Mouse (Mus musculus) midbrain, postnatal 0 days (tissue): ENCODE data around the gene Hspa12b. TPM values are rescaled to one million over a fixed set of nuclear protein-coding genes. Genes with fewer than 3 reads are reported as not detected.

Experiments
- ATAC-seq: fragments of 200-750 bp; cut with Nextera tagmentation; 2 replicates; pipeline ENCODE4 v1.8.0; 2017; ENCODE audit warnings: moderate number of reproducible peaks, mild to moderate bottlenecking, moderate TSS enrichment, moderate library complexity; ENCODE audit not compliant: low FRiP score
- DNase-seq: peaks from one replicate; pipeline ENCODE4 v3.0.0-alpha.2; 2015; ENCODE audit warnings: low spot score
- H3K27ac ChIP-seq: fragments of 300-500 bp; sonication (generic); 2 replicates; pipeline ENCODE4 v1.5.1; 2014; ENCODE audit warnings: low read depth, mild to moderate bottlenecking, low read length, mixed read lengths
- H3K27me3 ChIP-seq: fragments of 300-500 bp; sonication (generic); 2 replicates; pipeline ENCODE4 v1.6.1; 2014; ENCODE audit warnings: low read length, control low read depth, mixed read lengths; ENCODE audit not compliant: insufficient read depth
- H3K36me3 ChIP-seq: fragments of 300-500 bp; sonication (generic); 2 replicates; pipeline ENCODE4 v1.6.1; 2014; ENCODE audit warnings: low read length, control low read depth, mixed read lengths; ENCODE audit not compliant: insufficient read depth
- H3K4me1 ChIP-seq: fragments of 300-500 bp; sonication (generic); 2 replicates; pipeline ENCODE4 v1.6.1; 2014; ENCODE audit warnings: mild to moderate bottlenecking, control low read depth, antibody characterized with exemption, low read length, mixed read lengths; ENCODE audit not compliant: insufficient read depth
- H3K4me2 ChIP-seq: fragments of 300-500 bp; sonication (generic); 2 replicates; pipeline ENCODE4 v1.6.1; 2014; ENCODE audit warnings: low read depth, mild to moderate bottlenecking, low read length, mixed read lengths; ENCODE audit not compliant: poor library complexity, severe bottlenecking
- H3K4me3 ChIP-seq: fragments of 300-500 bp; sonication (generic); 2 replicates; pipeline ENCODE4 v1.5.1; 2014; ENCODE audit warnings: low read depth, mild to moderate bottlenecking, low read length, moderate library complexity
- H3K9ac ChIP-seq: fragments of 300-500 bp; sonication (generic); replicated peaks from 2 replicates; pipeline ENCODE4 v1.6.1; 2014; ENCODE audit warnings: mild to moderate bottlenecking, low read length, moderate library complexity, mixed read lengths; ENCODE audit not compliant: poor library complexity, severe bottlenecking
- H3K9me3 ChIP-seq: fragments of 300-500 bp; sonication (generic); 2 replicates; pipeline ENCODE4 v1.6.1; 2016; ENCODE audit warnings: low read length, control low read depth
- CTCF ChIP-seq: IDR thresholded peaks from 2 replicates; pipeline ENCODE4 v1.5.1; 2016; ENCODE audit warnings: antibody characterized with exemption, mild to moderate bottlenecking
- WGBS: fragments of 180-500 bp; shearing (Covaris S2); extraction: QIAGEN DNeasy Blood & Tissue Kit; methylation state at CpG from one replicate; pipeline ENCODE4 v1.1.7; 2014; 5-methylcytosine and 5-hydroxymethylcytosine counted together
- polyA plus RNA-seq: library from polyadenylated mRNA; unstranded; fragments of >200 nt; fragmentation: Nextera tagmentation; extraction: Ambion mirVana; gene quantifications from 2 replicates; pipeline ENCODE4 v1.2.1, GENCODE M21; 2015
- total RNA-seq: library from RNA; depleted of rRNA; stranded (reverse); fragments of >200 nt; gene quantifications from 2 replicates; pipeline ENCODE4 v1.2.3, GENCODE M21; 2014

The Hspa12b gene
- total and polyA plus RNA-seq, 2 experiments from 2014 or later, result 2.9 to 11.1 TPM

DNA sequence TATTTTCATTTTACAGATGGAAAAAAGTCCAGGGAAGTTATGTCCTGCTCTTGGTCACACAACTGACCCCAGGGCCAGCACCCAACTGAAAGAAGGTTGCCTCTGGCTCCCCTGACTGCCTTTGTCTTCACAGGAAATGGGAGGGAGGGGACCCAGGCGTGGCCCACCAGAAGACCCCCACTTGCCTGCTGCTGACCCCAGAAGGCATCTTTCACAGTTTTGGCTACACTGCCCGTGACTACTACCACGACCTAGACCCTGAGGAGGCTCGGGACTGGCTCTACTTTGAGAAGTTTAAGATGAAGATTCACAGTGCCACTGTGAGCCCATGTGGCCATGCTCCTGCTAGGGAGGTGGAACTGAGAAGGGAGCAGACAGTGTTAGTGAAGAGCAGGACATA is 11.2 kb downstream of the Hspa12b start:
- Histone ChIP-seq H3K4me2 (no peak overlapping the region), H3K9ac (no peak overlapping the region), H3K4me1 (no peaks in the 10 kb centered on the region), H3K27ac (no peak overlapping the region), H3K9me3 (no peaks in the 10 kb centered on the region), H3K36me3 (no peaks in the 10 kb centered on the region), H3K27me3 (no peaks in the 10 kb centered on the region), H3K4me3 (no peak overlapping the region)
- ATAC-seq (no peak), DNase-seq (no peak)
- 93% methylated on average over 4 of the region's 4 CpGs for WGBS
- no peak for TF ChIP-seq CTCF

DNA sequence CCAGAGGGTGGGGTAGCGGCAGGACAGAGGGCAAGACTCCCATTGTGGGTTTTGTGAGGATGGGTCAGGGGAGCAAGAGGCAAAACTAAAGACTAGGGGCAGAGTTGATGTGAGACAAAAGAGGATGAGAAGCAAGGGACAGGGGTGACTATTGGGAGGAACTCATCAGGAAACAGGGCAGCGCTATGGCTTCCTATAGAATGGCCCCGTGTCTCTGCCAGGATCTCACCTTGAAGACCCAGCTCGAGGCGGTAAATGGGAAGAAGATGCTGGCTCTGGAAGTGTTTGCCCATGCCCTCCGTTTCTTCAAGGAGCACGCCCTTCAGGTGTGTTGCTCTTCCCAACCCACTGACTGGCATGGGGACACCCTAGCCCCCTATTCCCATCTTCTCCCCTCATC is 11.7 kb downstream of the Hspa12b start:
- Histone ChIP-seq H3K9me3 (no peaks in the 10 kb centered on the region), H3K4me1 (no peaks in the 10 kb centered on the region), H3K4me3 (no peak overlapping the region), H3K27me3 (no peaks in the 10 kb centered on the region), H3K27ac (no peak overlapping the region), H3K36me3 (no peaks in the 10 kb centered on the region), H3K4me2 (no peak overlapping the region), H3K9ac (no peak overlapping the region)
- 87% methylated on average over 7 of the region's 7 CpGs for WGBS
- no peak for TF ChIP-seq CTCF
- ATAC-seq (no peak), DNase-seq (no peak)

DNA sequence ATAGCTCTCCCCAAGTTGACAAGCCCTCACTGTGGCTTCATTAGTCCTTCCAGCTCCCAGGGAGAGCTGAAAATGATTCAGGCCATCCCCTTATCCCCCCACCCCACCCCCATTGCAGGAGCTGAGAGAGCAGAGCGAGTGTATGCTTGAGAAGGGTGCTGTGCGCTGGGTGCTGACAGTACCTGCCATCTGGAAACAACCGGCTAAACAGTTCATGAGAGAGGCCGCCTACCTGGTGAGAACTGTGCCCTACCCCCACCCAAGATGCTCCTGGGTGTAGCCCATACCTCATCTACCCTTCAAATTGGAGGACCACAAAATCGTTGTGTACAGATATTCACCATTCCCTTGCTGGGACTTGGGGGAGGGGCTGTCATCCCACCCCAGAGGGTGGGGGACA is 12.2 kb downstream of the Hspa12b start:
- ATAC-seq (no peak), DNase-seq (no peak)
- no peak for TF ChIP-seq CTCF
- Histone ChIP-seq H3K4me3 (no peak overlapping the region), H3K4me1 (no peaks in the 10 kb centered on the region), H3K4me2 (no peak overlapping the region), H3K9me3 (no peaks in the 10 kb centered on the region), H3K36me3 (no peaks in the 10 kb centered on the region), H3K9ac (no peak overlapping the region), H3K27ac (no peak overlapping the region), H3K27me3 (no peaks in the 10 kb centered on the region)
- 97% methylated on average over 5 of the region's 5 CpGs for WGBS

GRCm38 (mm10) chr2:131139886-131140532 is 12.9 kb downstream of the Hspa12b start:
- Histone ChIP-seq H3K9me3 (no peaks in the 10 kb centered on the region), H3K36me3 (peaks cover 6% of the 10 kb centered on the region), H3K27me3 (no peaks in the 10 kb centered on the region), H3K9ac (no peak overlapping the region), H3K4me2 (no peak overlapping the region), H3K4me1 (no peaks in the 10 kb centered on the region), H3K4me3 (no peak overlapping the region), H3K27ac (no peak overlapping the region)
- ATAC-seq, result no peak
- no peak for DNase-seq
- TF ChIP-seq CTCF, result no peak
- WGBS, result 71% methylated on average over 5 of the region's 5 CpGs

DNA sequence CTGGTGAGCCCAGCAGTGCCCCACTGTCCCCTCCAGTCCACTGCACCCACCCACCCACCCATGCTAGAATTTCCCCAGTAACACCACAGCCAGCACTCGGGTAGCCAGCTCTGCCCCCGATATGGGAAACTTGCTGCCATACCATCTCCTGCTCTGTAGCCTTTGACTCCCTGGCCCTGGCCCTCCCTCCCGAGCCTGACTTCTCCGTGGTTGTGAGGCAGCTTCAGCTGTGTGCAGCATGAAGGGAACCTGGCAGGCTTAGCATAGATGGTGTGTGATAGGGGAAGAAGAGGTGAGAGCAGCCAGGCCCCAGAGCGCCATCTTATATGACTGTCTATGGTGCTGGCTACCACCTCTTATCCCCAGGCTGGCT is 13.4 kb downstream of the Hspa12b start:
- DNase-seq (no peak), ATAC-seq (no peak)
- TF ChIP-seq CTCF, result no peak
- Histone ChIP-seq H3K4me2 (no peak overlapping the region), H3K4me3 (no peak overlapping the region), H3K27me3 (no peaks in the 10 kb centered on the region), H3K4me1 (no peaks in the 10 kb centered on the region), H3K27ac (no peak overlapping the region), H3K9ac (no peak overlapping the region), H3K9me3 (no peaks in the 10 kb centered on the region), H3K36me3 (peaks cover 11% of the 10 kb centered on the region)
- 73% methylated on average over 5 of the region's 5 CpGs for WGBS

DNA sequence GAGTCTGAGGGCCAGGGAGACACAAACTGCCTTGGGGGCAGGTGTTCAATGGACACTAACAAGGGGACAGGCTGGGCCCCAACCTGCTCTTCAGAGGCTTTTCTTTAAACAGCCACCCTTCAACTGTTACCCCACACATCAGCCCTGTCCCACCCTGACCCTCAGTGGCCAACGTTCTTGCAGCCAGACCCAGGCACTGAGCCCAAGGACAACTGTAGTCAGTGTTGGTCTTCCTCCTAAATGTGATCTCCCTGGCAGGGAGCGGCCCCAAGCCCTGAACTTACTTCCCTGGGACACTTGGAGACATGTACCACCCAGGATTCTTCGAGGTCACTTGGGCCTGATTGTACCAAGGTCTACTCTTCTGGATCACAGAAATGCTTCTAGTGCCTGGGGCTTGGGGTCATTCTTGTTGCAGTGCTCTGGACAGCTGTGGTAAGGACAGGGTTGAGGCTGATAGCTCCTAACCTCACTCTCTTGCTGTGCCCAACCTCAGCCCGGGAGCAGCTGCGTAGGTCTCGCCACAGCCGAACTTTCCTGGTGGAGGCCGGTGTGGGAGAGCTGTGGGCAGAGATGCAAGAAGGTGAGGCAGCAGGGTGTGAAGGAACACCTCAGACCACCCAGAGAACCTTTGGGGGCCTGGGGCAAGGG is 14.4 kb downstream of the Hspa12b start:
- H3K9ac ChIP-seq, result no peak overlapping the region
- H3K27me3 ChIP-seq, result no peaks in the 10 kb centered on the region
- no peak for DNase-seq
- H3K27ac ChIP-seq, result no peak overlapping the region
- H3K4me3 ChIP-seq, result no peak overlapping the region
- 97% methylated on average over 8 of the region's 8 CpGs for WGBS
- no peak for TF ChIP-seq CTCF
- H3K36me3 ChIP-seq, result peaks cover 20% of the 10 kb centered on the region
- no peaks in the 10 kb centered on the region for H3K4me1 ChIP-seq
- H3K4me2 ChIP-seq, result no peak overlapping the region
- H3K9me3 ChIP-seq, result no peaks in the 10 kb centered on the region
- ATAC-seq, result no peak
